Mouse (Mus musculus): ENCODE data around the gene S1pr1. TPM values are rescaled to one million over a fixed set of nuclear protein-coding genes. Genes with fewer than 3 reads are reported as not detected.

S1pr1 gene
- polyA plus RNA-seq, 1 experiment: 210 TPM

- TF ChIP-seq CTCF (IDR thresholded peaks at IDR 0.05; ENCODE audit: extremely low read depth, insufficient read depth, low read length) (no peak), POLR2A (IDR thresholded peaks at IDR 0.05; ENCODE audit: extremely low read depth, insufficient read depth, low read length) (no peak)
- H3K4me3 ChIP-seq (ENCODE audit: insufficient read depth, low read length): no peak overlapping the region
- H3K4me1 ChIP-seq (ENCODE audit: control insufficient read depth, insufficient read depth, low read length): no peaks in the 10 kb centered on the region
- no peak overlapping the region for H3K27ac ChIP-seq (ENCODE audit: insufficient read depth, low read length)
Observed at GRCm38 (mm10) chr3:115745088-115745487, 30.2 kb upstream of the S1pr1 start.

GRCm38 (mm10) chr3:115738524-115738923, 23.7 kb upstream of the S1pr1 start:
- H3K4me3 ChIP-seq (ENCODE audit: insufficient read depth, low read length): no peak overlapping the region
- H3K4me1 ChIP-seq (ENCODE audit: control insufficient read depth, insufficient read depth, low read length): peaks cover 3% of the 10 kb centered on the region; the same call in 1 of the 2 replicates
- H3K27ac ChIP-seq (ENCODE audit: insufficient read depth, low read length): no peak overlapping the region
- TF ChIP-seq CTCF (IDR thresholded peaks at IDR 0.05; ENCODE audit: extremely low read depth, insufficient read depth, low read length) (no peak), POLR2A (IDR thresholded peaks at IDR 0.05; ENCODE audit: extremely low read depth, insufficient read depth, low read length) (no peak)

GRCm38 (mm10) chr3:115737785-115738318, 23.0 kb upstream of the S1pr1 start:
- no peak overlapping the region for H3K4me3 ChIP-seq (ENCODE audit: insufficient read depth, low read length)
- TF ChIP-seq CTCF (IDR thresholded peaks at IDR 0.05; ENCODE audit: extremely low read depth, insufficient read depth, low read length) (no peak), POLR2A (IDR thresholded peaks at IDR 0.05; ENCODE audit: extremely low read depth, insufficient read depth, low read length) (no peak)
- H3K4me1 ChIP-seq (ENCODE audit: control insufficient read depth, insufficient read depth, low read length): peaks cover 3% of the 10 kb centered on the region; the same call in 1 of the 2 replicates
- no peak overlapping the region; the same call in 1 of the 2 replicates for H3K27ac ChIP-seq (ENCODE audit: insufficient read depth, low read length)

- TF ChIP-seq POLR2A (IDR thresholded peaks at IDR 0.05; ENCODE audit: extremely low read depth, insufficient read depth, low read length): no peak
- TF ChIP-seq CTCF (IDR thresholded peaks at IDR 0.05; ENCODE audit: extremely low read depth, insufficient read depth, low read length): no peak
- H3K27ac ChIP-seq (ENCODE audit: insufficient read depth, low read length): no peak overlapping the region
- H3K4me1 ChIP-seq (ENCODE audit: control insufficient read depth, insufficient read depth, low read length): peaks cover 3% of the 10 kb centered on the region; the same call in 1 of the 2 replicates
- no peak overlapping the region for H3K4me3 ChIP-seq (ENCODE audit: insufficient read depth, low read length)
Observed at GRCm38 (mm10) chr3:115735540-115735939, 20.7 kb upstream of the S1pr1 start.

GRCm38 (mm10) chr3:115734841-115735240, 20.0 kb upstream of the S1pr1 start:
- TF ChIP-seq POLR2A (IDR thresholded peaks at IDR 0.05; ENCODE audit: extremely low read depth, insufficient read depth, low read length) (no peak), CTCF (IDR thresholded peaks at IDR 0.05; ENCODE audit: extremely low read depth, insufficient read depth, low read length) (no peak)
- H3K4me3 ChIP-seq (ENCODE audit: insufficient read depth, low read length): no peak overlapping the region
- no peak overlapping the region for H3K27ac ChIP-seq (ENCODE audit: insufficient read depth, low read length)
- H3K4me1 ChIP-seq (ENCODE audit: control insufficient read depth, insufficient read depth, low read length): peaks cover 3% of the 10 kb centered on the region; the same call in 1 of the 2 replicates

- no peak overlapping the region for H3K4me3 ChIP-seq (ENCODE audit: insufficient read depth, low read length)
- H3K4me1 ChIP-seq (ENCODE audit: control insufficient read depth, insufficient read depth, low read length): no peaks in the 10 kb centered on the region
- no peak overlapping the region for H3K27ac ChIP-seq (ENCODE audit: insufficient read depth, low read length)
- TF ChIP-seq CTCF (IDR thresholded peaks at IDR 0.05; ENCODE audit: extremely low read depth, insufficient read depth, low read length): no peak
- TF ChIP-seq POLR2A (IDR thresholded peaks at IDR 0.05; ENCODE audit: extremely low read depth, insufficient read depth, low read length): no peak
Observed at GRCm38 (mm10) chr3:115730336-115730735, 15.5 kb upstream of the S1pr1 start.

GRCm38 (mm10) chr3:115729187-115729586, 14.3 kb upstream of the S1pr1 start:
- no peak overlapping the region for H3K4me3 ChIP-seq (ENCODE audit: insufficient read depth, low read length)
- TF ChIP-seq POLR2A (IDR thresholded peaks at IDR 0.05; ENCODE audit: extremely low read depth, insufficient read depth, low read length) (no peak), CTCF (IDR thresholded peaks at IDR 0.05; ENCODE audit: extremely low read depth, insufficient read depth, low read length) (no peak)
- no peaks in the 10 kb centered on the region for H3K4me1 ChIP-seq (ENCODE audit: control insufficient read depth, insufficient read depth, low read length)
- H3K27ac ChIP-seq (ENCODE audit: insufficient read depth, low read length): no peak overlapping the region

GRCm38 (mm10) chr3:115728211-115728610, 13.3 kb upstream of the S1pr1 start:
- Histone ChIP-seq H3K27ac (ENCODE audit: insufficient read depth, low read length) (no peak overlapping the region), H3K4me3 (ENCODE audit: insufficient read depth, low read length) (no peak overlapping the region), H3K4me1 (ENCODE audit: control insufficient read depth, insufficient read depth, low read length) (no peaks in the 10 kb centered on the region)
- TF ChIP-seq CTCF (IDR thresholded peaks at IDR 0.05; ENCODE audit: extremely low read depth, insufficient read depth, low read length) (no peak), POLR2A (IDR thresholded peaks at IDR 0.05; ENCODE audit: extremely low read depth, insufficient read depth, low read length) (no peak)

- no peak overlapping the region for H3K27ac ChIP-seq (ENCODE audit: insufficient read depth, low read length)
- H3K4me1 ChIP-seq (ENCODE audit: control insufficient read depth, insufficient read depth, low read length): no peaks in the 10 kb centered on the region
- H3K4me3 ChIP-seq (ENCODE audit: insufficient read depth, low read length): no peak overlapping the region
- TF ChIP-seq CTCF (IDR thresholded peaks at IDR 0.05; ENCODE audit: extremely low read depth, insufficient read depth, low read length) (no peak), POLR2A (IDR thresholded peaks at IDR 0.05; ENCODE audit: extremely low read depth, insufficient read depth, low read length) (no peak)
Observed at GRCm38 (mm10) chr3:115718886-115719285, 4.0 kb upstream of the S1pr1 start.

GRCm38 (mm10) chr3:115715900-115716515, 1.1 kb upstream of the S1pr1 start:
- H3K4me3 ChIP-seq (ENCODE audit: insufficient read depth, low read length): peak overlapping the region; percentile 51
- no peak for TF ChIP-seq POLR2A (IDR thresholded peaks at IDR 0.05; ENCODE audit: extremely low read depth, insufficient read depth, low read length)
- TF ChIP-seq CTCF (IDR thresholded peaks at IDR 0.05; ENCODE audit: extremely low read depth, insufficient read depth, low read length): no peak
- H3K4me1 ChIP-seq (ENCODE audit: control insufficient read depth, insufficient read depth, low read length): no peaks in the 10 kb centered on the region
- H3K27ac ChIP-seq (ENCODE audit: insufficient read depth, low read length): peak overlapping the region; percentile 80
